ENCODE assay signal across 8 mouse cellular contexts in the genomic region with DNA sequence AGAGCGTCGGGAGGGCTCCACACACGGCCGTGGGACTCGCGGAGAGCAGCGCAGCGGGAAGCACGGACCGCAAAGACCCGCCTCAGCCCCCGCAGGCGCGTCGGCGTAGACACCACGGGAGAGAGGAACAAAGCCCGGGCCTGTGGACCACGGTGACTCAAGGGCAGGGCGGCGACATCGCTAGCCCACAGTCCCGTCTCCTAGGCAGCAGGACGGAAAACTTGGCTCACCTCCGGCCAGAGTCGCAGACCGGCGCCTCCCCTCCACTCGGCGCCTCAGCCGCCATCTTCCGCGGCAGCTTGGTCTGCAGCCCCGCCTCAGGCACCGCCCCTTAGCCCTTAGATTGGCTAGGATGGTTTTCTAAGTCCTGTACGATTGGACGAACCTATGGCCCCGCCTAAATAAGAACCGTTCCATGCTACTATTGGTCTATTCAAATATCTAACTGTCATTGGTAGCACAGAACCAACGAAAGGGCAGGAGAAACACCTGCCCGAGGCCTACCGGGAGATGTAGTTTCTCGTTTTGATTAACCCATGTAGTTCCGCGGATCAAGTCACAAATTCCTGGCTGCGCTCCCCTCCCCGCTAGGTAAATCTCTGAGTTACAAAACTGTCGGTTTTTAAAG. TPM values are rescaled to one million over a fixed set of nuclear protein-coding genes. Genes with fewer than 3 reads are reported as not detected.
A peak's percentile ranks its signal among the peaks of the same experiment; 100 is the strongest.
DNase-seq lines count a peak whose midpoint lies in the region; ATAC-seq and TF ChIP-seq lines count a peak whose summit lies in the region.

A gene (minus strand): TSS at position 306 of the 628 bp plus-strand sequence.

- H3K27ac ChIP-seq in MEL (ENCODE audit: control insufficient read depth, low read depth, low read length): peak within 1 kb of the TSS; percentile 67
- no peak within 1 kb of the TSS for H3K27ac ChIP-seq in cerebellum, adult 2 months (ENCODE audit: insufficient read depth, low read length)
- no peak within 1 kb of the TSS for H3K27ac ChIP-seq in forebrain, postnatal 0 days (ENCODE audit: low read depth, low read length)
- peak within 1 kb of the TSS; percentile 75 for H3K27ac ChIP-seq in lung, embryonic 15.5 days

- H3K4me3 ChIP-seq in MEL (ENCODE audit: control insufficient read depth in 1 of 2, insufficient read depth in 1 of 2, low read depth in 2 of 2, low read length in 2 of 2): peak within 1 kb of the TSS; percentile 66 to 86
- H3K4me3 ChIP-seq in cerebellum, adult 2 months (replicated peaks; ENCODE audit: insufficient read depth, low read depth, low read length): peak within 1 kb of the TSS; percentile 63
- peak within 1 kb of the TSS; percentile 65 for H3K4me3 ChIP-seq in forebrain, postnatal 0 days (ENCODE audit: low read depth, low read length)
- peak within 1 kb of the TSS; percentile 80 for H3K4me3 ChIP-seq in lung, embryonic 15.5 days

- under 1% methylated on average over 48 of the region's 48 CpGs for WGBS in cerebellum, adult 2 months
- WGBS in forebrain, postnatal 0 days: under 1% methylated on average over 48 of the region's 48 CpGs
- under 1% methylated on average over 46 of the region's 48 CpGs for WGBS in lung, embryonic 15.5 days

- peaks cover 26% of the 10 kb centered on the region for H3K79me2 ChIP-seq in MEL (ENCODE audit: control insufficient read depth, insufficient read depth, low read length, poor library complexity)

- H3K36me3 ChIP-seq in MEL (ENCODE audit: control insufficient read depth in 1 of 2, insufficient read depth in 2 of 2, low read length in 2 of 2): peaks cover 0 to 11% of the 10 kb centered on the region in 2 experiments; a peak in 2 of 4 replicates
- H3K36me3 ChIP-seq in forebrain, postnatal 0 days (ENCODE audit: insufficient read depth): no peaks in the 10 kb centered on the region
- H3K36me3 ChIP-seq in lung, embryonic 15.5 days: no peaks in the 10 kb centered on the region

- TF ChIP-seq EP300 in MEL (IDR thresholded peaks at IDR 0.05; ENCODE audit: low read depth in 1 of 2, low read length in 2 of 2): no peak

- peak within 1 kb of the TSS; percentile 56 for H3K4me2 ChIP-seq in forebrain, postnatal 0 days (ENCODE audit: low read depth)
- H3K4me2 ChIP-seq in lung, embryonic 15.5 days: peak within 1 kb of the TSS; percentile 67

- peak; percentile 100 for DNase-seq in MEL (ENCODE audit: low read depth, low spot score)
- DNase-seq in cerebellum, adult 2 months: peak; percentile 88 to 95
- DNase-seq in forebrain, postnatal 0 days: peak; percentile 95
- DNase-seq in heart, postnatal 4 days: peak; percentile 93
- DNase-seq in layer of hippocampus, adult 8-10 months (ENCODE audit: low spot score in 2 of 2): peak; percentile 91 to 93
- DNase-seq in ovary, adult 18-20 months (ENCODE audit: low spot score): peak; percentile 88
- peak; percentile 95 for DNase-seq in thymus, postnatal 0 days (ENCODE audit: low spot score)

- peaks cover 10 to 21% of the 10 kb centered on the region in 2 experiments for H3K4me1 ChIP-seq in MEL (ENCODE audit: control insufficient read depth in 1 of 2, insufficient read depth in 2 of 2, low read length in 2 of 2)
- no peaks in the 10 kb centered on the region for H3K4me1 ChIP-seq in cerebellum, adult 2 months (ENCODE audit: control insufficient read depth, insufficient read depth, low read length)
- no peaks in the 10 kb centered on the region for H3K4me1 ChIP-seq in forebrain, postnatal 0 days (ENCODE audit: insufficient read depth)
- H3K4me1 ChIP-seq in lung, embryonic 15.5 days: peaks cover 15% of the 10 kb centered on the region

- no peaks in the 10 kb centered on the region for H3K9me3 ChIP-seq in MEL (replicated peaks; ENCODE audit: insufficient read depth, low read length)
- H3K9me3 ChIP-seq in forebrain, postnatal 0 days (ENCODE audit: low read length): no peaks in the 10 kb centered on the region
- no peaks in the 10 kb centered on the region for H3K9me3 ChIP-seq in lung, embryonic 15.5 days

- peak within 1 kb of the TSS; percentile 87 for H3K9ac ChIP-seq in MEL (ENCODE audit: control insufficient read depth, low read depth, low read length, poor library complexity, severe bottlenecking)
- peak within 1 kb of the TSS; percentile 55 for H3K9ac ChIP-seq in forebrain, postnatal 0 days
- H3K9ac ChIP-seq in lung, embryonic 15.5 days: peak within 1 kb of the TSS; percentile 76

- TF ChIP-seq RAD21 in MEL (IDR thresholded peaks at IDR 0.05; ENCODE audit: low read depth, low read length): no peak

- no peaks in the 10 kb centered on the region for H3K27me3 ChIP-seq in MEL (ENCODE audit: control insufficient read depth in 1 of 2, insufficient read depth in 2 of 2, low read length in 2 of 2)
- H3K27me3 ChIP-seq in cerebellum, adult 2 months (ENCODE audit: control insufficient read depth, insufficient read depth, low read length): no peaks in the 10 kb centered on the region
- no peaks in the 10 kb centered on the region for H3K27me3 ChIP-seq in forebrain, postnatal 0 days (ENCODE audit: insufficient read depth, low read length)
- H3K27me3 ChIP-seq in lung, embryonic 15.5 days: no peaks in the 10 kb centered on the region

- TF ChIP-seq POLR2A in MEL (IDR thresholded peaks at IDR 0.05; ENCODE audit: control insufficient read depth in 1 of 2, insufficient read depth in 1 of 2, low read depth in 1 of 2, low read length in 2 of 2, poor library complexity in 1 of 2): peak; percentile 98 to 100
- TF ChIP-seq POLR2A in cerebellum, adult 2 months (IDR thresholded peaks at IDR 0.05; ENCODE audit: borderline replicate concordance, insufficient read depth, low read length): peak; percentile 38; the same call in 1 of the 2 replicates

- peak; percentile 100 for ATAC-seq in forebrain, postnatal 0 days
- ATAC-seq in lung, embryonic 15.5 days (ENCODE audit: borderline replicate concordance, extremely low read depth, low FRiP score, low TSS enrichment): peak; percentile 99

- TF ChIP-seq CTCF in MEL (IDR thresholded peaks at IDR 0.05 in 2 of 3, conservative IDR thresholded peaks at IDR 0.05 in 1 of 3; ENCODE audit: control insufficient read depth in 1 of 3, insufficient read depth in 1 of 3, low read depth in 2 of 3, low read length in 3 of 3, poor library complexity in 1 of 3, severe bottlenecking in 1 of 3): no peak
- no peak for TF ChIP-seq CTCF in cerebellum, adult 2 months (IDR thresholded peaks at IDR 0.05; ENCODE audit: borderline replicate concordance, insufficient read depth, low read depth, low read length)
- TF ChIP-seq CTCF in forebrain, postnatal 0 days (IDR thresholded peaks at IDR 0.05; ENCODE audit: low read depth): no peak

TF ChIP-seq in MEL, 35 proteins besides CTCF, POLR2A, EP300 and RAD21 (continues in another document):
- TF ChIP-seq ZKSCAN1 (IDR thresholded peaks at IDR 0.05; ENCODE audit: low read depth, low read length) (no peak), TAL1 (IDR thresholded peaks at IDR 0.05; ENCODE audit: low read length) (no peak), BHLHE40 (IDR thresholded peaks at IDR 0.05; ENCODE audit: borderline replicate concordance, low read depth, low read length) (no peak), ZC3H11A (IDR thresholded peaks at IDR 0.05; ENCODE audit: low read depth, low read length) (no peak), ZMIZ1 (IDR thresholded peaks at IDR 0.05; ENCODE audit: low read depth, low read length) (peak; percentile 80; the same call in 1 of the 2 replicates), MYB (IDR thresholded peaks at IDR 0.05; ENCODE audit: low read depth, low read length) (peak; percentile 53; the same call in 1 of the 2 replicates), POLR2AphosphoS2 (IDR thresholded peaks at IDR 0.05; ENCODE audit: low read length) (no peak; the same call in 1 of the 2 replicates), HCFC1 (IDR thresholded peaks at IDR 0.05; ENCODE audit: low read depth, low read length) (peak; percentile 99), MAX (IDR thresholded peaks at IDR 0.05; ENCODE audit: low read length) (0 out of 2 replicates have a peak, but pooled peaks have one; percentile 9), UBTF (IDR thresholded peaks at IDR 0.05; ENCODE audit: borderline replicate concordance, insufficient read depth, low read depth, low read length) (0 out of 2 replicates have a peak, but pooled peaks have one; percentile 91), GATA1 (IDR thresholded peaks at IDR 0.05; ENCODE audit: low read depth, low read length) (no peak), ELF1 (IDR thresholded peaks at IDR 0.05; ENCODE audit: low read depth, low read length) (peak; percentile 73), CHD2 (IDR thresholded peaks at IDR 0.05; ENCODE audit: low read length) (peak; percentile 86), MYC (IDR thresholded peaks at IDR 0.05; ENCODE audit: low read depth, low read length) (peak; percentile 48; the same call in 1 of the 2 replicates), TCF12 (IDR thresholded peaks at IDR 0.05; ENCODE audit: low read depth, low read length) (peak; percentile 31; the same call in 1 of the 2 replicates), TBP (IDR thresholded peaks at IDR 0.05; ENCODE audit: low read depth, low read length) (peak; percentile 95), E2F4 (IDR thresholded peaks at IDR 0.05; ENCODE audit: borderline replicate concordance, low read depth, low read length) (no peak), SIN3A (IDR thresholded peaks at IDR 0.05; ENCODE audit: low read length) (peak; percentile 89), ETS1 (IDR thresholded peaks at IDR 0.05; ENCODE audit: low read depth, low read length) (no peak), USF1 (IDR thresholded peaks at IDR 0.05; ENCODE audit: low read depth, low read length) (peak; percentile 56), JUND (IDR thresholded peaks at IDR 0.05; ENCODE audit: low read depth, low read length) (no peak), ZNF384 (IDR thresholded peaks at IDR 0.05; ENCODE audit: low read depth, low read length) (no peak), SMC3 (IDR thresholded peaks at IDR 0.05; ENCODE audit: low read depth, low read length) (0 out of 2 replicates have a peak, but pooled peaks have one; percentile 8), NELFE (IDR thresholded peaks at IDR 0.05; ENCODE audit: low read depth, low read length) (peak; percentile 95), MXI1 (IDR thresholded peaks at IDR 0.05; ENCODE audit: low read depth, low read length) (peak; percentile 74)

RNA-seq across cellular contexts. Expression of the gene that starts here (rescaled TPM):
- 47.5 and 53.9 TPM in 2 replicates for total RNA-seq in MEL (2012; rRNA removed)
- polyA plus RNA-seq in MEL (2012; ENCODE audit: insufficient read depth in 1 of 2, insufficient read length in 2 of 2, low read depth in 1 of 2, low replicate concordance in 2 of 2, missing spikeins in 1 of 2): 10 to 100 TPM in 1 of 2 experiments, not detected in 1; 67.9 TPM
- polyA plus RNA-seq in cerebellum, adult 2 months (2012; rRNA removed): 2.4 and 2.5 TPM in 2 replicates
- total RNA-seq in forebrain, postnatal 0 days (2014; rRNA removed): 3.9 and 6.0 TPM in 2 replicates
- polyA plus RNA-seq in forebrain, postnatal 0 days (2015; fragmentation: Nextera tagmentation; extraction: Ambion mirVana): 3.1 and 3.2 TPM in 2 replicates
- total RNA-seq in heart, postnatal 4 days (2021): 10 to 100 TPM in 1 of 2 experiments, 1 to 10 TPM in 1; 9.5 to 10.2 TPM
- total RNA-seq in layer of hippocampus, adult 8-10 months (2022): 1 to 10 TPM; 2.4 to 3.1 (median 2.9) TPM
- 29.8 and 30.8 TPM in 2 replicates for polyA plus RNA-seq in lung, embryonic 15.5 days (2015; fragmentation: Nextera tagmentation; extraction: Ambion mirVana)
- polyA plus RNA-seq in thymus, postnatal 0 days (2015; fragmentation: Nextera tagmentation; extraction: Ambion mirVana): 25.3 and 27.0 TPM in 2 replicates

Comparison
In these comparisons a context has a peak if more than half of its experiments do, and no peak if none do; other contexts are left out.
1. H3K27ac ChIP-seq: peak in MEL (single experiment) and lung, embryonic 15.5 days (single experiment); none in cerebellum, adult 2 months (single experiment) and forebrain, postnatal 0 days (single experiment).
2. Peak in every context shown above with its lines, with median percentiles within 50 percentile points of each other: DNase-seq, H3K4me3 ChIP-seq and H3K9ac ChIP-seq.